Mouse (Mus musculus) cortical plate, adult 2 months (tissue): ENCODE measurements at regions not wholly inside any gene's neighbourhood (a gene's known extent, or its start where the extent isn't known, plus 50 kb on each side); places are given as distances from the start of the nearest gene placed in this dataset.

ENCODE experiments used
- CTCF ChIP-seq: fragments of 200-500 bp; IDR thresholded peaks from 2 replicates; pipeline ENCODE4 v1.5.1; 2011; ENCODE audit warnings: mild to moderate bottlenecking, control low read depth, low read length; ENCODE audit not compliant: insufficient read depth; ENCODE audit errors: extremely low read depth
- POLR2A ChIP-seq: fragments of 200-500 bp; IDR thresholded peaks from 2 replicates; pipeline ENCODE4 v1.6.1; 2011; ENCODE audit warnings: mild to moderate bottlenecking, low read length, control low read depth; ENCODE audit not compliant: insufficient read depth; ENCODE audit errors: extremely low read depth

DNA sequence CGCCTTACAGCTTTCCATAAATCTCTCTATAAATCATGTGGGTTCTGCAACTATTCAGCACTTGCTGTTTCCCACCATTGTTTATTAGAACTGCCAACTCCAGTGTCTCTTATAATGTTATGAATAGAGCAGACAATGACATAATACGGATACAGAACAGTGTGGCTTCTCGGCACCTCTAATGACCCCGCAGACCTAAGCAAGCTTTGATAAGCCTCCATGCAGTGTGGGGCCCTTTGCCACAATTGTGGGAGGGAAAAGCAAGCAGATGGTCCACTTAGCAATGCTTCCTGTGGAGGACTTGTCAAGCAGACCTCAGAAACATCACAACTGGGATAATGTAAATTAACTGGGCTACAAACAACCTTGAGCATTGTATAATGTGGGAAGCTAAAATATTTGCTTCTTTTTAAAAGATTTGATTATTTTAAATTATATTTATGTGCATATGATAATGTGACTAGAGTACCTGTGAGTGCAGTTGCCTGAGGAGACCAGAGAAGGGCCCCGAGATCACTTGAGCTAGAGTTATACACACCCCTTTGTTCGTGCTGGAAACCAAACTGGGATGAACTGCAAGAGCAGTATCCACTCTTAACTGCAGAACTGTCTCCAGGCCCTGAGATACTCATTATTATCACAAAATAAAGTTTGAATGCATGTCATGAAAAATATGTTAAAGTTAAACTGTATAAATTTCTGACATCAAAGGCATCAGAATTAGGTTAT, 357.4 kb upstream of the Reg3g start:
- TF ChIP-seq POLR2A (no peak), CTCF (no peak)
